Mouse (Mus musculus): Measurements from ENCODE around the gene Mum1.

Gene Mum1

DNA sequence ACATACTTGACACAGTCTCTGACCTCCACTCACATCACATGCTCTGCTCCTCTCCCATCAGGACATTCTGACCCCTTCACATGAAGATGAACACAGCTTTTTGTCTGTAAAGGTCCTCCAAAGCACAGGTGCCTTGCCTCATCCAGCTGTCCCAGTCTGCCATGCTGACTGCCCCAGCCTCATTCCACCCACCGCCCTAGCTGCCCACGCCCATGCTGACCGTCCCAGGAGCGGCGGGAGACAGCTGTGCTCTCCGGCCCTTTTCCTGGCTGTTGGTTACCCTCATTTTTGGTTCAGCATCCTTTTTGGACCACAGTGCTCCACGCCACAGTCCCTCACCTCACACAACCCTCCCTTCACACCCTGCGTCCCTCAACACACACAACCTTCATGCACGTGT is 52.2 kb downstream of the Mum1 start:
- no peak for TF ChIP-seq CTCF (conservative IDR thresholded peaks at IDR 0.05; ENCODE audit: low read length)
- no peak for TF ChIP-seq NANOG (IDR thresholded peaks at IDR 0.05; ENCODE audit: borderline replicate concordance, low read length)
- no peak for TF ChIP-seq POU5F1 (IDR thresholded peaks at IDR 0.05; ENCODE audit: borderline replicate concordance, low read length)
- Histone ChIP-seq H3K36me3 (ENCODE audit: insufficient read depth, low read length) (peaks cover 100% of the 10 kb centered on the region), H3K4me1 (replicated peaks; ENCODE audit: low read depth, low read length) (peaks cover 95% of the 10 kb centered on the region), H3K4me3 (replicated peaks; ENCODE audit: low read length) (0 out of 2 replicates have a peak overlapping the region, but pooled peaks have one; percentile 1), H3K27me3 (ENCODE audit: insufficient read depth, low read length) (no peaks in the 10 kb centered on the region), H3K9me3 (ENCODE audit: low read length) (no peaks in the 10 kb centered on the region)

DNA sequence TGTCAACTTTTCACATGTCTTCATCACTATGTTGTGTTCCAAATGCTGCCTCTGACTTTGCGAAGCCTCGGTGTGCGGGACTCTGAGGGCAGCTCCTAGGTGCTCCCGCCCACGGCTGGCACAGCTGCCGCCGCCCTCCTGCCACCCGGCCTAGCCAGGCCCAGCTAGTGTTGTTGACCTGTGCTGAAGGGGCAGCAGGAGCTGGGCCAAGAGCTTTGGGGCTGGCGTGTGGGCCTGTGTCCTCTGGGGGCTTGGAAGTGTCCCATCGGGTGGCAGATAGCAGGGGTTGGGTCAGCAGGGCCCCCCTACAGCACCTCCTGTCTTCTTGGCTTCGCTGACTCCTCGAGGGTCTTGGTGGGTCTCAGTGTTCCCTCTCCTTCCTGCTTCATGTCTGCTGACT is 53.0 kb downstream of the Mum1 start:
- no peak overlapping the region for H3K4me3 ChIP-seq (replicated peaks; ENCODE audit: low read length)
- TF ChIP-seq NANOG (IDR thresholded peaks at IDR 0.05; ENCODE audit: borderline replicate concordance, low read length) (no peak), CTCF (conservative IDR thresholded peaks at IDR 0.05; ENCODE audit: low read length) (no peak), POU5F1 (IDR thresholded peaks at IDR 0.05; ENCODE audit: borderline replicate concordance, low read length) (no peak)
- H3K4me1 ChIP-seq (replicated peaks; ENCODE audit: low read depth, low read length): peaks cover 95% of the 10 kb centered on the region
- peaks cover 99% of the 10 kb centered on the region for H3K36me3 ChIP-seq (ENCODE audit: insufficient read depth, low read length)
- no peaks in the 10 kb centered on the region for H3K9me3 ChIP-seq (ENCODE audit: low read length)
- H3K27me3 ChIP-seq (ENCODE audit: insufficient read depth, low read length): no peaks in the 10 kb centered on the region

DNA sequence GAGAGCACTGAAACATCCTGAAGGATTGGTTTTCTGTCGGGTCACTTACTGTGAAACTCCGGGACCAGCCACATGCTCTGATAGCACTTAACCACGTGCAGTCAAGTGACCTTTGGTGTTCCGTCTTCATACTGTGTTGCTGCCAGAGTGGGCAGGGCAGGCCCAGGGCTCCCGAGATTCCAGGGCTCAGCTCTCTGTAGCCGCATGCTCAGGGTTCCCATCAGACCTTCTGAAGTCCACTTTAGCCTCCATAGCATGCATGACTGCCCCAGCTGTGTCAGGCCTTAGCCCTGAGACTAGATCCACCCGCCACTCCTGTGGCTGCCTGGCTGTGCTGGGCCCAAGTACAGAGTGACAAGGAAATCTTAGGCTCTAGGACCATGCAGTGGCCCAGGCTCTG is 55.1 kb downstream of the Mum1 start:
- H3K27me3 ChIP-seq (ENCODE audit: insufficient read depth, low read length): no peaks in the 10 kb centered on the region
- no peak overlapping the region for H3K4me3 ChIP-seq (replicated peaks; ENCODE audit: low read length)
- TF ChIP-seq POU5F1 (IDR thresholded peaks at IDR 0.05; ENCODE audit: borderline replicate concordance, low read length) (no peak), CTCF (conservative IDR thresholded peaks at IDR 0.05; ENCODE audit: low read length) (no peak), NANOG (IDR thresholded peaks at IDR 0.05; ENCODE audit: borderline replicate concordance, low read length) (no peak)
- H3K9me3 ChIP-seq (ENCODE audit: low read length): no peaks in the 10 kb centered on the region
- peaks cover 99% of the 10 kb centered on the region for H3K36me3 ChIP-seq (ENCODE audit: insufficient read depth, low read length)
- peaks cover 92% of the 10 kb centered on the region for H3K4me1 ChIP-seq (replicated peaks; ENCODE audit: low read depth, low read length)

DNA sequence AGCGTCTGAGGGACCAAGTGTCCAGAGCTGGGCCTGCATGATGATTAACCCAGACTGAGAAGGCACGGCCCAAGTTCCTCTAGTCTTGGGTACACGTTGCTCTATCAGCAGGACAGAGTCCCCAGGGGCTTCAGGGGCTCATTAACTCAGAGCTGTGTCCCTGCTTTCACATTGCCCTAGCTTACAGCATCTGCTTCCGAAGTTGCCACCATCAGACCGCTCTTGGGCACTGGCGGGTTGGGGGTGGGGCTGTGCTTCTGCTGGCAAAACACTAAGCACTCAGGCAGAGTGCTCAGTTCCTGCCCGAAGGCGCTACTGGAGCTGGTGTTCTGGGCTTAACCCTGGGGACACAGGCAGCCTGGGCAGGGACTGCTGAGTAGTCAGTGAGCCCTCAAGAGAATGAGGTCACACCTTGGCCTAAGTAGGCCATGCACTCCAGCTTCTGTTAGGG is 55.7 kb downstream of the Mum1 start:
- peaks cover 99% of the 10 kb centered on the region for H3K36me3 ChIP-seq (ENCODE audit: insufficient read depth, low read length)
- H3K4me1 ChIP-seq (replicated peaks; ENCODE audit: low read depth, low read length): peaks cover 92% of the 10 kb centered on the region
- TF ChIP-seq NANOG (IDR thresholded peaks at IDR 0.05; ENCODE audit: borderline replicate concordance, low read length): no peak
- TF ChIP-seq POU5F1 (IDR thresholded peaks at IDR 0.05; ENCODE audit: borderline replicate concordance, low read length): no peak
- TF ChIP-seq CTCF (conservative IDR thresholded peaks at IDR 0.05; ENCODE audit: low read length): no peak
- no peaks in the 10 kb centered on the region for H3K9me3 ChIP-seq (ENCODE audit: low read length)
- H3K27me3 ChIP-seq (ENCODE audit: insufficient read depth, low read length): no peaks in the 10 kb centered on the region
- no peak overlapping the region for H3K4me3 ChIP-seq (replicated peaks; ENCODE audit: low read length)

DNA sequence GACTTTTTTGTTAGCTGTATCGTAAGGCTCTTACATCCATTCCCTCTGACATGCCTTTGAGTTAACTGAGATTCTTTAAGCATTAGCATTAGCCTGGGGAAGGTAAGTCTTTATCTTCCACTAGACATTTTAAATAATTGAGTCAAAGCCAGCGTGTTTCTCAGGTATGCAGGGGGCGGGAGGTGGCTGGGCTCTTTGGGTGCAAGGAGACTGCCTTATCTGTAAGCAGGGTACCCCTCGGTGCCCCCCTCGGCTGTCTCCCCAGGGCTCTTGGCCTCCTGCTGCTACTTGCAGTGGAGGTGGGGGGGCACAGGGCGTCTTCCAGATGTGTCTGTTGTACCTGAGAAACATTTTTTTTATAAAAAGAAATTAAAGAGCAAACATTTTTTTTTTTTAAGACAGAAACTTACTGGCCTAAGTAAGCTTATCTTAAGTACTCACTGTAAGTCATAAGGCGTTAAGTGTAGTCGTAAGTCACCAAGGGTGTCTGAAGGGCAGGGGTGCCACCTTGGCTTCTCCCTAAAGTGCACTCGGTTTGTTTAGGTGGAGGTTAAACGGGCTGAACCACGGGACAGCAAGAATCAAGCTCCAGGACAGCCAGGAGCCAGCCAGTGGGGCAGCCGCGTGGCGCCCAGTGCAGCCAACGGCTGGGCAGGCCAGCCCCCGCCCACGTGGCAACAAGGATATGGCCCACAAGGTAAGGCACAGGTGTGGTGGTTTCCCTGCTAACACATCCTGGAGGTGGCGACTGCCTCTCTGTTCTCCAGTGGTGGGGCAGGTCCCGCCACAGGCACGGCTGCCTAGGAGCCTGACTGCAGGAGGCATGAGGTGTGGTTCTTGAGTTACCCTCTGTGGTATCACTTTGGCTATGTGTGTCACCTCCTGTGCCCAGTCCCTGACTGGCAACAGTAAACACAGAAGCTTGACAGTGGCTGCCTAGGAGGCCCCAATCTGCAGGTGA is 56.5 kb downstream of the Mum1 start:
- no peak for TF ChIP-seq CTCF (conservative IDR thresholded peaks at IDR 0.05; ENCODE audit: low read length)
- no peak for TF ChIP-seq NANOG (IDR thresholded peaks at IDR 0.05; ENCODE audit: borderline replicate concordance, low read length)
- no peak for TF ChIP-seq POU5F1 (IDR thresholded peaks at IDR 0.05; ENCODE audit: borderline replicate concordance, low read length)
- Histone ChIP-seq H3K27me3 (ENCODE audit: insufficient read depth, low read length) (no peaks in the 10 kb centered on the region), H3K9me3 (ENCODE audit: low read length) (no peaks in the 10 kb centered on the region)

DNA sequence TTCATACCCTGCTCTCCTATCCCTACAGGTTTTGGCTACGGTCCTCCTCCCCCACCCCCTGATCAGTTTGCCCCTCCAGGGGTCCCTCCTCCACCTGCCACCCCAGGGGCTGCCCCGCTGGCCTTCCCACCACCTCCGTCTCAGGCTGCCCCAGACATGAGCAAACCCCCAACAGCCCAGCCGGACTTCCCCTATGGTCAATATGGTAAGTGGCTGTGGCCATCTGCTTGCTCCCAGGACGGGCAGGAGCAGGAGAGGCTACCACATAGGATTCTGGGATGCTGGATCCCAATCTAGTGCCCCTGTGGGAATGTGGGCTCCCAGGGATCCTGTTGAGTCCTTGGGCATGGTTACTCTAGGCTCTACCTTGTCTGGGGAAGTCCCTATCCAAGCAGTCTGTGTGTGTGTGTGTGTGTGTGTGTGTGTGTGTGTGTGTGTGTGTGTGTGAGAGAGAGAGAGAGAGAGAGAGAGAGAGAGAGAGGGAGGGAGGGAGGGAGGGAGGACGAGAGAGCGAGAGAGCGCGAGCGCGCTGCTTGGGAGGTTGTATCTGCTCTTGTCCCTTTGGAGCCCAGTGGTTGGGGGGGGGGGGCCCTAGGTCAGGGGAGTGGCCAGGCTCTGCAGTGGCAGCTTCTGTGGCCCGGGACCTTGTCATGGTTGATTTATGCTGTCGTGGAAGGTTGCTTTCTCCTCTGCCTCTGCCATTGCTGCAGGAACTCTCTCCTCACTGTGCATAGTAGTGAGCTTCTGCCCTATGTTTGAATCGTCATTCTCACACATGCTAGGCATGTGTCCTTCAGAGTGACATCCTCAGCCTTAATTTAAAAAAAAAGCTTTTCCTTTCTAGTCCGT is 59.2 kb downstream of the Mum1 start:
- peaks cover 85% of the 10 kb centered on the region for H3K4me1 ChIP-seq (replicated peaks; ENCODE audit: low read depth, low read length)
- no peak for TF ChIP-seq CTCF (conservative IDR thresholded peaks at IDR 0.05; ENCODE audit: low read length)
- TF ChIP-seq NANOG (IDR thresholded peaks at IDR 0.05; ENCODE audit: borderline replicate concordance, low read length): no peak
- no peak for TF ChIP-seq POU5F1 (IDR thresholded peaks at IDR 0.05; ENCODE audit: borderline replicate concordance, low read length)

More for the DNA sequence above, 56.5 kb downstream of the Mum1 start:
- Histone ChIP-seq H3K36me3 (ENCODE audit: insufficient read depth, low read length) (peaks cover 99% of the 10 kb centered on the region), H3K4me1 (replicated peaks; ENCODE audit: low read depth, low read length) (peaks cover 92% of the 10 kb centered on the region), H3K4me3 (replicated peaks; ENCODE audit: low read length) (no peak overlapping the region)

DNA sequence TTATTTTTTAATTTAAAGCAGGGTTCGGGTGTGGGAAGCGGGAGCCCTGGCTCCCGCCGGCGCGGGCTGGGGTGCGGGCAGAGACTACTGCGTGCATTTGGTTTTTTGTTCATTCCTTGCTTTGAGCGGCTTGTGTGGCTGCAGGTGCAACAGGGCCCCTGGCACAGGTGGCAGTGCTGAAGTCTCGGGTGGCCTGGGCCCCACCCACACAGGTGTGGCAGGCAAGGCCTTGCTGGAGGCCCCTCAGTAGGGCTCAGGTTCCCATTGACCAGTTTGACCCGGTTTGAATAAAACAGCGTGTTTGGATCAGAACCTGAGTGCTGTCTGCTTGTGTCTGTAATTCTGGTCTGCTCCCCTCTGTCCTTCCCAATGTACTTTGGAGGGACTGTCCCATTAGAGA is 61.9 kb downstream of the Mum1 start:
- Histone ChIP-seq H3K9me3 (ENCODE audit: low read length) (no peaks in the 10 kb centered on the region), H3K4me3 (replicated peaks; ENCODE audit: low read length) (no peak overlapping the region), H3K36me3 (ENCODE audit: insufficient read depth, low read length) (peaks cover 65% of the 10 kb centered on the region), H3K4me1 (replicated peaks; ENCODE audit: low read depth, low read length) (peaks cover 73% of the 10 kb centered on the region), H3K27me3 (ENCODE audit: insufficient read depth, low read length) (no peaks in the 10 kb centered on the region)
- TF ChIP-seq NANOG (IDR thresholded peaks at IDR 0.05; ENCODE audit: borderline replicate concordance, low read length) (no peak), POU5F1 (IDR thresholded peaks at IDR 0.05; ENCODE audit: borderline replicate concordance, low read length) (no peak), CTCF (conservative IDR thresholded peaks at IDR 0.05; ENCODE audit: low read length) (no peak)

More for the DNA sequence above, 59.2 kb downstream of the Mum1 start:
- Histone ChIP-seq H3K9me3 (ENCODE audit: low read length) (no peaks in the 10 kb centered on the region), H3K27me3 (ENCODE audit: insufficient read depth, low read length) (no peaks in the 10 kb centered on the region), H3K4me3 (replicated peaks; ENCODE audit: low read length) (no peak overlapping the region), H3K36me3 (ENCODE audit: insufficient read depth, low read length) (peaks cover 86% of the 10 kb centered on the region)

DNA sequence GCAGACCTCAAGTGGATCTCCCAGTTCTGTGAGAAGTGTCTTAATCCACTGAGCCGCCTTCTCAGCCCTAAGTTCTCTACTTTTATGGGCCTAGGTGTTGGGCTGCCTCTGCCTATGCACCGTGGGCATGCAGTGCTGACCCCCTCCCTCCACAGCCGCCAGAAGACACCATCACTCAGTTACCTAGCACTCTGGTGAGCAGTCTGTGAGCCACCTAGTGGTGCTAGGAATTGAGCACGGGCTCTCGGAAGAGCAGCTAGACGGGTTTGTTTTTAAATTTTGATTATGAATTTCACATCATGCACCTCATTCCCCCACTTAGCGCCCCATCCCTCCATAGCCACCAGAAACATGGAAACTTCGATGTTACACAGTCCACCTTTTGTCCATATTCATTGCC is 62.4 kb downstream of the Mum1 start:
- Histone ChIP-seq H3K36me3 (ENCODE audit: insufficient read depth, low read length) (peaks cover 65% of the 10 kb centered on the region), H3K9me3 (ENCODE audit: low read length) (no peaks in the 10 kb centered on the region), H3K27me3 (ENCODE audit: insufficient read depth, low read length) (no peaks in the 10 kb centered on the region), H3K4me1 (replicated peaks; ENCODE audit: low read depth, low read length) (peaks cover 70% of the 10 kb centered on the region), H3K4me3 (replicated peaks; ENCODE audit: low read length) (no peak overlapping the region)
- TF ChIP-seq NANOG (IDR thresholded peaks at IDR 0.05; ENCODE audit: borderline replicate concordance, low read length) (no peak), CTCF (conservative IDR thresholded peaks at IDR 0.05; ENCODE audit: low read length) (peak; percentile 26), POU5F1 (IDR thresholded peaks at IDR 0.05; ENCODE audit: borderline replicate concordance, low read length) (no peak)
